Mouse (Mus musculus) heart, adult 9 months (tissue): ENCODE measurements around the gene Bpifb9a.
A peak's percentile ranks its signal among the peaks of the same experiment; 100 is the strongest.
"Not testable (repeated sequence)": the region's sequence is repeated elsewhere in the genome, so short reads cannot be mapped to it uniquely, and the experiment has no call there.

Source experiments
- DNase-seq, 2 experiments: peaks; one replicate each; pipeline ENCODE4 v3.0.0; 2022; ENCODE audit warnings: low spot score in 2 of 2

Gene Bpifb9a

GRCm38 (mm10) chr2:154257554-154257953, at the start of gene Bpifb9a:
Bpifb9a (plus strand) TSS chr2:154257854.
- DNase-seq = not testable (repeated sequence)

- DNase-seq = no peak
Measured at GRCm38 (mm10) chr2:154209112-154209511, 48.5 kb upstream of the Bpifb9a start.

GRCm38 (mm10) chr2:154211121-154211520, 46.5 kb upstream of the Bpifb9a start:
- DNase-seq = no peak

- DNase-seq = no peak
Measured at GRCm38 (mm10) chr2:154211881-154212280, 45.8 kb upstream of the Bpifb9a start.

GRCm38 (mm10) chr2:154215191-154215590, 42.5 kb upstream of the Bpifb9a start:
- DNase-seq = peak in 1 of 2 experiments; percentile 33

GRCm38 (mm10) chr2:154219950-154220349, 37.7 kb upstream of the Bpifb9a start:
- no peak for DNase-seq

- DNase-seq = no peak
Measured at GRCm38 (mm10) chr2:154223265-154223916, 34.3 kb upstream of the Bpifb9a start, which contains the start of gene Bpifb5. Bpifb5 (plus strand) TSS chr2:154223742.

- DNase-seq = no peak
Measured at GRCm38 (mm10) chr2:154223917-154224273, 33.8 kb upstream of the Bpifb9a start.

- DNase-seq = no peak
Measured at GRCm38 (mm10) chr2:154226991-154227390, 30.7 kb upstream of the Bpifb9a start.

- DNase-seq = no peak
Measured at GRCm38 (mm10) chr2:154227830-154228229, 29.8 kb upstream of the Bpifb9a start.

GRCm38 (mm10) chr2:154233426-154233825, 24.2 kb upstream of the Bpifb9a start:
- DNase-seq = no peak

GRCm38 (mm10) chr2:154240771-154241170, 16.9 kb upstream of the Bpifb9a start:
- DNase-seq = no peak

GRCm38 (mm10) chr2:154242726-154243125, 14.9 kb upstream of the Bpifb9a start:
- not testable (repeated sequence) for DNase-seq

GRCm38 (mm10) chr2:154243356-154244036, 14.2 kb upstream of the Bpifb9a start:
- no peak for DNase-seq

GRCm38 (mm10) chr2:154245322-154245721, 12.3 kb upstream of the Bpifb9a start:
- no peak for DNase-seq

- not testable (repeated sequence) for DNase-seq
Measured at GRCm38 (mm10) chr2:154255254-154255653, 2.4 kb upstream of the Bpifb9a start.

- no peak for DNase-seq
Measured at GRCm38 (mm10) chr2:154255770-154256169, 1.9 kb upstream of the Bpifb9a start.

GRCm38 (mm10) chr2:154264397-154264796, 6.7 kb downstream of the Bpifb9a start:
- not testable (repeated sequence) for DNase-seq

- not testable (repeated sequence) for DNase-seq
Measured at GRCm38 (mm10) chr2:154291866-154292265, 34.2 kb downstream of the Bpifb9a start.

GRCm38 (mm10) chr2:154292833-154293232, 35.2 kb downstream of the Bpifb9a start:
- DNase-seq = no peak

- DNase-seq = peak in 1 of 2 experiments; percentile 15
Measured at GRCm38 (mm10) chr2:154294746-154295145, 37.1 kb downstream of the Bpifb9a start.

GRCm38 (mm10) chr2:154300496-154300895, 42.8 kb downstream of the Bpifb9a start:
- peak in 1 of 2 experiments; percentile 10 for DNase-seq

GRCm38 (mm10) chr2:154301763-154302162, 44.1 kb downstream of the Bpifb9a start:
- no peak for DNase-seq
